In the genomic region with DNA sequence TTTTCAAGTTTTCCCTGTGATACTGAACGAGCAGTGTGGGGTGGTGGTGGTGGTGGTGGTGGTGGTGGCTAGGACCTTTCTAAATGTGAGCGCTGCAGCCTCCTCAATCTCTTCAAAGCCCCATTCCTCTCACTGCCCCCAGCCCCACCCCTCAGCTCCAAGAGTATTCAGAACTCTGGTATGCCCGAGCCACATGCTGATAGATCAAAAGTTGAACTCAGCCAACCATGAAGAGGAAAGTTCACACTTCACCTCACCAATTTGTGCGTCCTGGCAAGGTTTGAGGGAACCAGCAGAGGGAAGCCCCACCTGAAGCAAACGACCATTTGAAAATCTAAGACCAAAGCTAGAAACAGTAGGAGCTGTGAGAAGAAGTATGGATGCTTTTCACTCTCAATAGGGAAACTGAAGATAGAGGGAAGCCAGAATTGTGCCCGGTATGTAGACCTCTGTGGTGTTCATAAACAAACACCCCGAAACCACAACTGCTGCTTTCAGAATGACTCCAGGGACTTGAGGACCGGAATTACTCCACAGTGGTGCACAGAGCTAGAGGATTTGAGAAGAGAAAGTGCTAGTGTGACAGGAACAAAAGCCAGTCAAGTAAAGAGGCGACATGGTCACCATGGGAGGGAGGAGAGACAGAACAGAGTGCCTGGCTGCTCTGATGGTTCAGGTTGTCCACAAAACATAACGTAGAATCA, we compare ENCODE assay signal across 13 mouse cellular contexts. TPM values are rescaled to one million over a fixed set of nuclear protein-coding genes. Genes with fewer than 3 reads are reported as not detected.
A peak's percentile ranks its signal among the peaks of the same experiment; 100 is the strongest.
DNase-seq lines count a peak whose midpoint lies in the region.
"Had no signal": no experiment of that assay in that cellular context is flagged by ENCODE, and none has a peak within 500 bp of the region (broad histone marks: within the 10 kb centered on the region; RNA-seq: fewer than 3 reads in every experiment).

No protein-coding gene starts in this region.

- DNase-seq in heart, adult 9 months (ENCODE audit: low spot score in 2 of 2), result peak; percentile 10 to 16
- DNase-seq in heart, postnatal 10 days, result no peak
- DNase-seq in B cell, adult 2 months, result peak; percentile 17 to 34
- peak; percentile 38 for DNase-seq in induced T-regulatory cell, adult 2 months (ENCODE audit: low read depth)
- peak; percentile 77 to 86 for DNase-seq in kidney, postnatal 36 days
- DNase-seq in cerebellum, adult 11-12 months, result no peak
- DNase-seq in left cerebral cortex, adult 18-20 months (ENCODE audit: low spot score in 2 of 2), result no peak
- DNase-seq in ovary, postnatal 36 days (ENCODE audit: low spot score), result no peak
- DNase-seq: adrenal gland, postnatal 14 days; cerebellum, adult 18-20 months; layer of hippocampus, postnatal 36 days; lung, postnatal 14 days; thymus, postnatal 4 days had no signal

- intact Hi-C loops in heart, postnatal 10 days (cut with DNase I), result loop anchor here (5.0 kb wide), 1 partner anchor 34 kb away; a partner anchor contains a TSS

RNA-seq across cellular contexts. Expression of a gene that starts 35.9 kb away (rescaled TPM):
- total RNA-seq in heart, postnatal 10 days (2021), result 10 to 100 TPM; 57.3 to 63.5 TPM
- 10 to 100 TPM; 24.8 to 28.4 TPM for total RNA-seq in left cerebral cortex, adult 18-20 months (2021)

Comparison
In these comparisons a context has a peak if more than half of its experiments do, and no peak if none do; other contexts are left out.
1. DNase-seq: peak in heart, adult 9 months (2 of 2), B cell, adult 2 months (2 of 2), induced T-regulatory cell, adult 2 months (single experiment) and kidney, postnatal 36 days (2 of 2); none in heart, postnatal 10 days (0 of 2), cerebellum, adult 11-12 months (single experiment), left cerebral cortex, adult 18-20 months (0 of 2) and ovary, postnatal 36 days (single experiment).